Mouse (Mus musculus) embryonic facial prominence, embryonic 10.5 days (tissue): ENCODE data around the gene Rps26. TPM values are rescaled to one million over a fixed set of nuclear protein-coding genes. Genes with fewer than 3 reads are reported as not detected.

ENCODE experiments used
- DNase-seq: peaks from one replicate; pipeline ENCODE4 v3.0.0-alpha.2; 2017; ENCODE audit warnings: low spot score
- H3K27ac ChIP-seq: fragments of 300-500 bp; sonication (generic); replicated peaks from 2 replicates; pipeline ENCODE4 v1.5.1; 2016; ENCODE audit warnings: mild to moderate bottlenecking
- H3K27me3 ChIP-seq: fragments of 300-500 bp; sonication (generic); replicated peaks from 2 replicates; pipeline ENCODE4 v1.6.1; 2016; ENCODE audit warnings: low read depth, mild to moderate bottlenecking; ENCODE audit not compliant: poor library complexity, severe bottlenecking
- H3K36me3 ChIP-seq: fragments of 300-500 bp; sonication (generic); replicated peaks from 2 replicates; pipeline ENCODE4 v1.6.1; 2016; ENCODE audit warnings: mild to moderate bottlenecking, moderate library complexity
- H3K4me1 ChIP-seq: fragments of 300-500 bp; sonication (generic); 2 replicates; pipeline ENCODE4 v1.6.1; 2016
- H3K4me3 ChIP-seq: fragments of 300-500 bp; sonication (generic); 2 replicates; pipeline ENCODE4 v1.5.1; 2016; ENCODE audit warnings: mild to moderate bottlenecking, moderate library complexity
- H3K9me3 ChIP-seq: fragments of 300-500 bp; sonication (generic); 2 replicates; pipeline ENCODE4 v1.6.1; 2016; ENCODE audit warnings: mild to moderate bottlenecking
- WGBS: fragments of 180-500 bp; shearing (Covaris S2); methylation state at CpG from one replicate; pipeline ENCODE4 v1.1.7; 2016; 5-methylcytosine and 5-hydroxymethylcytosine counted together
- polyA plus RNA-seq: library from polyadenylated mRNA; unstranded; fragments of >200 nt; fragmentation: Nextera tagmentation; extraction: Ambion mirVana; gene quantifications from 2 replicates; pipeline ENCODE4 v1.2.1, GENCODE M21; 2016

The Rps26 gene
- polyA plus RNA-seq, 1 experiment from 2014 or later, result 566 TPM

- 63% methylated on average over 9 of the region's 9 CpGs for WGBS
- Histone ChIP-seq H3K36me3 (no peaks in the 10 kb centered on the region), H3K4me3 (no peak overlapping the region), H3K27me3 (no peaks in the 10 kb centered on the region), H3K9me3 (no peaks in the 10 kb centered on the region), H3K4me1 (peaks cover 21% of the 10 kb centered on the region; the same call in 1 of the 2 replicates), H3K27ac (no peak overlapping the region)
- no peak for DNase-seq
Measured at GRCm38 (mm10) chr10:128657844-128658243, 31.3 kb upstream of the Rps26 start.

DNA sequence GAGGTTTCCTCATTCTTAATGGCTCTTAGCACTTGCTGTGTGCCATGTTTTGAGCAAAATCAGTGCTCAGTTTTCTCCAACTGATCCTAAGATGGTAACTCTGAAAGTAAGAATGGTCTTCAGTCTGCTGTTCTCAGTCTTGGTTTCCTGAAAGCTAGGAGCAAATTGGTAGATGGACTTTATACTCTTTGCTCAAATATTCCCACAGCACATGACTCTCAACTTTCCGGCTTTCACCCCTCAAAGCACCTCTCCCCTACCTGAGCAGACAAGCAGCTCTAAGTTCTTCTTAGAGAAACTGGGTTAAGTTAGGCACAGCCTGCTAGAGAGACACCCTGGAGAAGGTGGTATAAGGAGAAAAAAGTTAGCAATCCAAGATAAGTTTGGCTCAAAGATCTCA, 30.2 kb upstream of the Rps26 start:
- no peak overlapping the region for H3K4me3 ChIP-seq
- H3K27ac ChIP-seq, result no peak overlapping the region
- H3K27me3 ChIP-seq, result no peaks in the 10 kb centered on the region
- DNase-seq, result no peak
- no peaks in the 10 kb centered on the region for H3K9me3 ChIP-seq
- peaks cover 21% of the 10 kb centered on the region; the same call in 1 of the 2 replicates for H3K4me1 ChIP-seq
- no peaks in the 10 kb centered on the region for H3K36me3 ChIP-seq
- WGBS, result 95% methylated on average over 1 of the region's 1 CpGs

GRCm38 (mm10) chr10:128655254-128655653, 28.7 kb upstream of the Rps26 start:
- no peaks in the 10 kb centered on the region for H3K36me3 ChIP-seq
- no peaks in the 10 kb centered on the region for H3K9me3 ChIP-seq
- WGBS, result 82% methylated on average over 3 of the region's 3 CpGs
- no peak for DNase-seq
- H3K4me1 ChIP-seq, result peaks cover 21% of the 10 kb centered on the region; the same call in 1 of the 2 replicates
- H3K4me3 ChIP-seq, result no peak overlapping the region
- H3K27me3 ChIP-seq, result no peaks in the 10 kb centered on the region
- no peak overlapping the region for H3K27ac ChIP-seq

GRCm38 (mm10) chr10:128653866-128654265, 27.3 kb upstream of the Rps26 start:
- no peak for DNase-seq
- Histone ChIP-seq H3K9me3 (no peaks in the 10 kb centered on the region), H3K4me3 (no peak overlapping the region), H3K4me1 (peaks cover 15% of the 10 kb centered on the region; the same call in 1 of the 2 replicates), H3K27ac (no peak overlapping the region), H3K36me3 (no peaks in the 10 kb centered on the region), H3K27me3 (no peaks in the 10 kb centered on the region)
- 75% methylated on average over 4 of the region's 4 CpGs for WGBS

DNA sequence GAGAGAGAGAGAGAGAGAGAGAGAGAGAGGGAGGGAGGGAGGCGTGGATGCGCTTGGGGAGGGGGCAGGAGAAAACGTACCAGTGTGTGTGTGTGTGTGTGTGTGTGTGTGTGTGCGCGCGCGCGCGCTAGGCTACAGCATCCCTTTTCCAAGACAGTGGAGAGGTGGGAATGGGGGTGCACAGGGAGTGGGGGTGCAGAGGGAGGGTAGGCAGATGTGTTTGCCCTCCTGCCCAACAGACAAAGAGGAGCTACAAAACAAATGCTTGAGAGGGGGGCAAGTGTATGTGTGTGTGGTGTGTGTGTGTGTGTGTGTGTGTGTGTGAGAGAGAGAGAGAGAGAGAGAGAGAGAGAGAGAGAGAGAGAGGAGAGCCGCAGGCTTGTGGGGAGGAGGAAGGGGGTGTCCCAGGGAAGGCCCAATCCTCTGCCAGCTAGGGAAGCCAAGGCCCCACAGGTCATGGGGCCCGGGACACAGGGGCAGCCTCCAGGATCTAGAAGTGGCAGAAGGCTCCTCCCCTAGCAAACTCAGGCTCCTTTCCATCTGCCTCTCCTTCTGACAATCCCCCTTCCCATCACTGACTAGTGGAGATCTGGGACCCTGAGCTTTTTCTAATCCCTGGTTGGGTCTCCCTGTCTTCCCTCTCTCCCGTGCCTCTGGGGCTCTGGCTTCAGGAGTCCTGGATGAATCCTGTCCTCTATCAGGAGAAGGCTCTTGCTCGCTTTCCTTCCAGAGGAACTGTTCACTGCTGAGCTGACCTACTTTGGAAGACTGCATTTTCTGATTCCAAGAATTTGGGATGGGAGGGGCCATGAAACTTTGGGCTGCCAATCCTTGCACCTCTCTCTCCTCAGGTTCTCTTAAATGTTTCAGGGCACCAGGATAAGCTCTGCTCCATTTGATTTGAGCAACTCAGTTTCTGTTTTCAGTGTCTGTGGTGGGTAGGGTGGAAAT, 19.9 kb upstream of the Rps26 start:
- Histone ChIP-seq H3K4me3 (peak overlapping the region; percentile 66), H3K27me3 (peaks cover 22% of the 10 kb centered on the region), H3K36me3 (peaks cover 10% of the 10 kb centered on the region; the same call in 1 of the 2 replicates), H3K27ac (peak overlapping the region; percentile 83), H3K9me3 (no peaks in the 10 kb centered on the region), H3K4me1 (peaks cover 39% of the 10 kb centered on the region)
- DNase-seq, result peak; percentile 74
- 7% methylated on average over 12 of the region's 13 CpGs for WGBS

DNA sequence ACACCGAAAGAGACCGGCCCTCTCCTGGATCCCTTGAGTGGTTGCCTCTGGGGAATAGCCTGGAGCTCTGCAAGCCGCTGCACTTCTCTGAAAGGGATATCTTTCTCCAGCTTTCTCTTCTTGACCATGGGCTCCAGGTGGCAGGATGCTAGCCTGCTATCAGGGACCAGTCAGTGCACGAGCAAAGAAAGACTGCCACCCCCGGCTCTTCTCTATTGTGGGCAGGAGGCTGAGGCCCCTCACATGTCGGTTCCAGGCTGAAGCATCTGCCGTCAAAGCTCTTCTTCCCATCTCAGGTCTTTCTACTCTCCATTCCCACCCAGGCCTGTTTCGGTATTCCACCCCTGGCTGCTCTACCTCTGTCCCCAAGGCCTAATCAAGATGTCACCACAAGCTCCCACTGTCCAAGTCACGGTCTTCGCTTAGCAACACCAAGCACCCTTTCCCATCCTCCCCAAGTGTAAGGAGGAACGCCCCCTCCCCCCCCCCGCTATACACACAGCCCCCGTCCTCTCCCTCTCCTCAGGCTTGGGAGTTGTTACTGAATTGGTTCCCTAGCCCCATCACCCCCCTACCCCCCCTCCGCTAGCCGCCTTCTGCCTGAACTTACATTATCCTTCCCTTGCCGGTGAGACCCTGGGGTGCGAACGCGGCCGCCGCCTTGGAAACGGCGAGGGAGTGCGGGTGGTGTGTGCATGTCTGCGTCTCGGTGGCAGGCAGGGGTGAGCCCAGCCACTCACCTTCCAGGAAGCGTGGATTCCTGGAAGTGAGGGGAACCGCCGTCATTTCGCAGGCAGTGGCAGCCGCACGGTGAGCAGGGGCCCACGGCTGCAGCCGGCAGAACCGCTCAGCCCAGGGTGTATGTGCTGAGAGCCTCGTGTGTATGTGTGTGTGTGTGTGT, 18.8 kb upstream of the Rps26 start, which contains the start of gene Ikzf4:
Ikzf4 (minus strand) TSS at position 881 of the 901 bp plus-strand sequence.
- WGBS, result 3% methylated on average over 36 of the region's 36 CpGs
- peaks cover 39% of the 10 kb centered on the region for H3K4me1 ChIP-seq
- peaks cover 20% of the 10 kb centered on the region for H3K36me3 ChIP-seq
- peak within 1 kb of the TSS; percentile 83 for H3K27ac ChIP-seq
- H3K27me3 ChIP-seq, result peaks cover 22% of the 10 kb centered on the region
- peak within 1 kb of the TSS; percentile 66 for H3K4me3 ChIP-seq
- no peaks in the 10 kb centered on the region for H3K9me3 ChIP-seq
- DNase-seq, result peak; percentile 68

- Histone ChIP-seq H3K27me3 (peaks cover 22% of the 10 kb centered on the region), H3K27ac (no peak overlapping the region), H3K9me3 (no peaks in the 10 kb centered on the region), H3K36me3 (peaks cover 43% of the 10 kb centered on the region), H3K4me1 (peaks cover 39% of the 10 kb centered on the region), H3K4me3 (no peak overlapping the region)
- no peak for DNase-seq
- WGBS, result 86% methylated on average over 6 of the region's 6 CpGs
Measured at GRCm38 (mm10) chr10:128642749-128643148, 16.2 kb upstream of the Rps26 start.

DNA sequence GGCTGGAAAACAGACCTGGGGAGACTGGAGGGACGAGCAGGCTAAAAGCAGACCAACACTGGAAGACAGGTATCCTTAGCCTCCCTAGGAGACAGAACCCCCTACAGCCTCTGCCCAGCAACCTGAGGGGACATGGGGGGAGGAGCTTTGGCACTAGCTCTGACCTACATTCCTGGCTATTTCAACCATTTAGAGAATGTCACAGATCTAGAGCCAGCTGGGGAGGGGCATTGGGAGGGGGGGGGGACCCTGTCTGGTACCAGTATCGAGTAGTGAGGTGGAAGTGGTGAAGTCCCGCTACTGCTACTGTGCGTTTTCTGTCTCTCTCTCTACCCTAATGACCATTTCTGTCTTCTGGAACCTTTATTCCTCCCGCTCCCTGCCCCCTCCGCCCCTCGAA, 15.3 kb upstream of the Rps26 start:
- Histone ChIP-seq H3K4me3 (no peak overlapping the region), H3K4me1 (peaks cover 40% of the 10 kb centered on the region), H3K36me3 (peaks cover 43% of the 10 kb centered on the region), H3K9me3 (no peaks in the 10 kb centered on the region), H3K27ac (no peak overlapping the region), H3K27me3 (peaks cover 22% of the 10 kb centered on the region)
- WGBS, result 82% methylated on average over 7 of the region's 7 CpGs
- DNase-seq, result no peak

- Histone ChIP-seq H3K4me3 (no peak overlapping the region), H3K36me3 (peaks cover 50% of the 10 kb centered on the region), H3K27ac (no peak overlapping the region), H3K27me3 (peaks cover 27% of the 10 kb centered on the region), H3K4me1 (peaks cover 35% of the 10 kb centered on the region), H3K9me3 (no peaks in the 10 kb centered on the region)
- WGBS, result 93% methylated on average over 15 of the region's 15 CpGs
- DNase-seq, result no peak
Measured at GRCm38 (mm10) chr10:128640891-128641290, 14.3 kb upstream of the Rps26 start.

DNA sequence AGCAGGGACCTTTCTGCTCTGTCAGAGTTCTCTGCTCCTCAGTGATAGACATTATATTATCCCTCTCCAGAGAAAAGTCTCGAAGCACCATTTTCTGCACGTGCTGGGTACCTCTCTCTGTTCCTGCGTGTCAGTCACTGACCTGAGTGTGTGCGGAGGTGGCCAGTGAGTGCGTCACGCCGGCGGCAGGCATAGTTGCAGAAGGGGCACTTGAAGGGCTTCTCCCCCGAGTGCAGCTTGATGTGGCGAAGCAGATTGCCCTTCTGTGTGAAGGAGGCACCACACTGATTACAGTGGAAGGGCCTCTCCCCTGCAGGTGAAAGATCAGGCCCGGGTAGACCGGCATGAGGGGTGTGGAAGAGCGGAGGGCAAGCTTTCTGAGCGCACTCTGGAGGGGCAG, 13.5 kb upstream of the Rps26 start:
- peaks cover 26% of the 10 kb centered on the region for H3K4me1 ChIP-seq
- DNase-seq, result no peak
- H3K9me3 ChIP-seq, result no peaks in the 10 kb centered on the region
- H3K36me3 ChIP-seq, result peaks cover 59% of the 10 kb centered on the region
- H3K4me3 ChIP-seq, result no peak overlapping the region
- H3K27me3 ChIP-seq, result peaks cover 21% of the 10 kb centered on the region
- H3K27ac ChIP-seq, result no peak overlapping the region
- 88% methylated on average over 14 of the region's 14 CpGs for WGBS

- Histone ChIP-seq H3K36me3 (peaks cover 74% of the 10 kb centered on the region), H3K27ac (peak overlapping the region; percentile 31; the same call in 1 of the 2 replicates), H3K4me3 (0 out of 2 replicates have a peak overlapping the region, but pooled peaks have one; percentile 16), H3K4me1 (peaks cover 17% of the 10 kb centered on the region), H3K27me3 (peaks cover 5% of the 10 kb centered on the region; the same call in 1 of the 2 replicates), H3K9me3 (no peaks in the 10 kb centered on the region)
- peak; percentile 33 for DNase-seq
- 9% methylated on average over 11 of the region's 11 CpGs for WGBS
Measured at GRCm38 (mm10) chr10:128637011-128637410, 10.5 kb upstream of the Rps26 start.

- 45% methylated on average over 6 of the region's 6 CpGs for WGBS
- peaks cover 70% of the 10 kb centered on the region for H3K36me3 ChIP-seq
- peaks cover 13% of the 10 kb centered on the region for H3K4me1 ChIP-seq
- no peak overlapping the region for H3K4me3 ChIP-seq
- peaks cover 5% of the 10 kb centered on the region; the same call in 1 of the 2 replicates for H3K27me3 ChIP-seq
- no peak for DNase-seq
- H3K9me3 ChIP-seq, result no peaks in the 10 kb centered on the region
- H3K27ac ChIP-seq, result 0 out of 2 replicates have a peak overlapping the region, but pooled peaks have one; percentile 1
Measured at GRCm38 (mm10) chr10:128636561-128636960, 10.0 kb upstream of the Rps26 start.
